Mouse (Mus musculus) ES-E14 (cell line): ENCODE results near the gene Ahnak2. TPM values are rescaled to one million over a fixed set of nuclear protein-coding genes. Genes with fewer than 3 reads are reported as not detected.

Experiments
- DNase-seq: peaks from one replicate; pipeline ENCODE4 v3.0.0-alpha.2; 2013; ENCODE audit warnings: low read depth, low spot score
- H3K27ac ChIP-seq: 2 replicates; pipeline ENCODE4 v1.5.1; 2012; ENCODE audit warnings: low read depth, mild to moderate bottlenecking, low read length, moderate library complexity, mixed read lengths; ENCODE audit not compliant: poor library complexity, insufficient read depth, severe bottlenecking
- H3K36me3 ChIP-seq: 2 replicates; pipeline ENCODE4 v1.6.1; 2012; ENCODE audit warnings: mild to moderate bottlenecking, low read length, moderate library complexity, mixed read lengths; ENCODE audit not compliant: control insufficient read depth, poor library complexity, insufficient read depth, severe bottlenecking
- H3K4me1 ChIP-seq, 2 experiments: fragments of 150-350 bp in 1 of 2; sonication (generic) in 1 of 2; 2 replicates each; pipeline ENCODE4 v1.6.1; 2012; ENCODE audit warnings: low read length in 2 of 2, mild to moderate bottlenecking in 1 of 2, mixed read lengths in 1 of 2; ENCODE audit not compliant: control insufficient read depth in 2 of 2, insufficient read depth in 2 of 2, poor library complexity in 1 of 2
- H3K4me3 ChIP-seq, 2 experiments: fragments of 150-350 bp in 1 of 2; sonication (generic) in 1 of 2; 2 replicates each; pipeline ENCODE4 v1.5.1; 2012; ENCODE audit warnings: low read length in 2 of 2, low read depth in 1 of 2, mild to moderate bottlenecking in 1 of 2, mixed read lengths in 1 of 2; ENCODE audit not compliant: insufficient read depth in 1 of 2, poor library complexity in 1 of 2, severe bottlenecking in 1 of 2
- H3K9ac ChIP-seq: 2 replicates; pipeline ENCODE4 v1.6.1; 2012; ENCODE audit warnings: low read depth, mild to moderate bottlenecking, low read length, mixed read lengths; ENCODE audit not compliant: poor library complexity, insufficient read depth, severe bottlenecking
- H3K9me3 ChIP-seq: fragments of 150-350 bp; sonication (generic); 2 replicates; pipeline ENCODE4 v1.6.1; 2012; ENCODE audit warnings: low read depth, mild to moderate bottlenecking, low read length; ENCODE audit not compliant: control insufficient read depth, insufficient read depth
- CHD2 ChIP-seq: IDR thresholded peaks from 2 replicates; pipeline ENCODE4 v1.6.1; 2014; ENCODE audit warnings: mild to moderate bottlenecking, low read depth, low read length, inconsistent platforms
- HCFC1 ChIP-seq: IDR thresholded peaks from 2 replicates; pipeline ENCODE4 v1.6.1; 2012; ENCODE audit warnings: low read length, inconsistent platforms, borderline replicate concordance; ENCODE audit not compliant: insufficient read depth
- MAFK ChIP-seq: IDR thresholded peaks from 2 replicates; pipeline ENCODE4 v1.6.1; 2014; ENCODE audit warnings: mild to moderate bottlenecking, low read depth, low read length, inconsistent platforms; ENCODE audit not compliant: insufficient read depth
- ZC3H11A ChIP-seq: IDR thresholded peaks from 2 replicates; pipeline ENCODE4 v1.6.1; 2012; ENCODE audit warnings: low read depth, mild to moderate bottlenecking, inconsistent platforms, low read length, borderline replicate concordance
- ZNF384 ChIP-seq: IDR thresholded peaks from 2 replicates; pipeline ENCODE4 v1.6.1; 2012; ENCODE audit warnings: low read depth, low read length, inconsistent platforms
- in situ Hi-C, 2 experiments: fragments of 600-800 bp; cut with MboI; formaldehyde crosslinking; loops; one replicate each; pipeline ENCODE4 v1.15.1; 2025; ENCODE audit warnings: low sequenced_read_pairs in 2 of 2, inconsistent platforms in 1 of 2; ENCODE audit not compliant: unreplicated experiment in 2 of 2
- total RNA-seq: library from RNA; depleted of rRNA; stranded (reverse); fragments of 300-350 nt; gene quantifications from 2 replicates; pipeline ENCODE4 v1.2.3, GENCODE M21; 2012

Ahnak2 gene
- total RNA-seq, 1 experiment, result 22.8 TPM

GRCm38 (mm10) chr12:112732591-112732990 lies 69.9 kb downstream of the Ahnak2 start:
- no peak for DNase-seq
- in situ Hi-C loops, result no loop called here
- H3K9ac ChIP-seq, result no peak overlapping the region
- no peaks in the 10 kb centered on the region for H3K9me3 ChIP-seq
- H3K4me1 ChIP-seq, result no peaks in the 10 kb centered on the region
- TF ChIP-seq MAFK (no peak), CHD2 (no peak), ZC3H11A (no peak), ZNF384 (no peak)
- H3K27ac ChIP-seq, result no peak overlapping the region
- no peak overlapping the region for H3K4me3 ChIP-seq
- H3K36me3 ChIP-seq, result peaks cover 57% of the 10 kb centered on the region; the same call in 1 of the 2 replicates

DNA sequence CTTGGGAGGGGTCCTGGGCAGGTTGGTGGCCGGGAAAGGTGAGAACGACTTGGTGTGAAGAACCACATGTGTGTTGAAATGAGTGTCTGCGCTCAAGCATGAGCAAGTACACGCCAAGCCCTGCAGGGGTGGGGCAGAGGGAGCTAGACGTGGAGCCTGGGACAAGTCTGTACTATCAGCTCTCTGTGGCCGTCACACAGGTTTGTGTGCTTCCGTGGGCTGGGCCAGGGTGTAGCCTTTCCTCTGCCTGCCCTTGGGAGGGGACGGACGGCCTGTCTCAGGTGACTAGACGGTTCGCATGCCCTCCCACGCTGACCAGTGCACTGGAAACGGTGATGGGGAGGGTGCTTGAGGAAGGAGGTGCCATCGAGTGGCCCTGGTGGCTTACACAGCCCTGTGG lies 71.6 kb downstream of the Ahnak2 start:
- in situ Hi-C loops, result no loop called here
- DNase-seq, result no peak
- TF ChIP-seq CHD2 (no peak), HCFC1 (no peak), MAFK (no peak), ZC3H11A (no peak), ZNF384 (no peak)
- H3K4me3 ChIP-seq, result no peak overlapping the region
- H3K27ac ChIP-seq, result no peak overlapping the region
- no peak overlapping the region for H3K9ac ChIP-seq
- no peaks in the 10 kb centered on the region for H3K9me3 ChIP-seq
- no peaks in the 10 kb centered on the region for H3K4me1 ChIP-seq
- peaks cover 45% of the 10 kb centered on the region; the same call in 1 of the 2 replicates for H3K36me3 ChIP-seq

DNA sequence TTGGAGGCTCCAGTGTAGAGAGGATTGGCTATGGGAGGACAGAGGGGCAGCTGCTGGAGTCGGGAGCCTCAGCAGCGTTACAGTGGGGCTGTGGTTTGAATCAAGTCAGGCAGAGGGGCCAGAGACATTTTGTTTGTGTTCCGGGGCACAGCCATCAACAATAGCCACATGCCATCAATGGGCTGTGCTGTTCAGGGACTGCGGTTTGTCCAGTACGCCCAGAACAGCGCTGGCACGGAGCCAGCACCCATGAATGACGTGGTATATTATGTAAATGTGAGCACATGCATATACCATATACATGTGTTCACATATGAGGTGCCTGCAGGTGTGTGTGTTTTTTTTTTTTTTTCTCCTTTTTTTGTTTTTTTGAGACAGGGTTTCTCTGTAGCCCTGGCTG lies 74.7 kb downstream of the Ahnak2 start:
- Histone ChIP-seq H3K27ac (no peak overlapping the region), H3K9me3 (no peaks in the 10 kb centered on the region), H3K4me1 (peaks cover 0 to 7% of the 10 kb centered on the region in 2 experiments; a peak in 1 of 4 replicates), H3K36me3 (peaks cover 36% of the 10 kb centered on the region; the same call in 1 of the 2 replicates), H3K9ac (no peak overlapping the region), H3K4me3 (no peak overlapping the region)
- DNase-seq, result no peak
- in situ Hi-C loops, result no loop called here
- TF ChIP-seq CHD2 (no peak), ZNF384 (no peak), HCFC1 (no peak), MAFK (no peak), ZC3H11A (no peak)

GRCm38 (mm10) chr12:112724077-112724805 lies 78.2 kb downstream of the Ahnak2 start:
- H3K9me3 ChIP-seq, result no peaks in the 10 kb centered on the region
- in situ Hi-C loops, result no loop called here
- no peak overlapping the region for H3K4me3 ChIP-seq
- no peak overlapping the region for H3K27ac ChIP-seq
- DNase-seq, result peak; percentile 80
- H3K9ac ChIP-seq, result no peak overlapping the region
- TF ChIP-seq CHD2 (no peak), ZC3H11A (no peak), ZNF384 (no peak), HCFC1 (no peak), MAFK (no peak)
- peaks cover 0 to 10% of the 10 kb centered on the region in 2 experiments; a peak in 1 of 4 replicates for H3K4me1 ChIP-seq
- H3K36me3 ChIP-seq, result peaks cover 16% of the 10 kb centered on the region; the same call in 1 of the 2 replicates
